Mouse (Mus musculus) spleen, embryonic (tissue): ENCODE results near the gene 1190005I06Rik.

ENCODE experiments used
- CTCF ChIA-PET: fragments of 350-600 bp; sonication (Branson Sonifier 250); formaldehyde crosslinking; loops from one replicate; lab custom pipeline; 2022; lab: Charles Lee

Gene 1190005I06Rik

DNA sequence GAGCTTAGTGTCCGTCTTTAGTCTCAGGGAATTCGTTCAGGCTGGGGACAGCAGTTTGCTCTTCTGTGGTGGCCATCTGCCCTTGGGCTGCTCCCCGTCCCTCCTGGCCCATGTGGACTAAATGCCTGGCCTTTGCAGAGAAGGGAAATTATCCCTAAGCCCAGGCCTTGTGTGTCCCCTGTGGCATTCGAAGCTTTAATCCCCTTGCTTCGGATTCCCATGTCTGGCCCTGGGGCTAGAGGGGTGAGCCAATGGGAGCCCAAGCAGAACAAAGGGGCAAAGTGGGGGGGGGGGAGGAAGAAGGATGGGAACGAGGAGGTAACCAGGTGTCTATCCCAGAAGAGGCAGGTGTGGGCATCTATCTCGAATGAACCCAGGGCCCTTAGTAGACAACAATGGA is at the start of gene 1190005I06Rik:
Gene 1190005I06Rik, minus strand, starts transcription at position 101 of the 400 bp plus-strand sequence.
- CTCF ChIA-PET: interaction anchor here (0.7 kb wide), 1 partner anchor 20 kb away, joined by 11 read pairs; the partner anchor contains the start of gene Gm27021

DNA sequence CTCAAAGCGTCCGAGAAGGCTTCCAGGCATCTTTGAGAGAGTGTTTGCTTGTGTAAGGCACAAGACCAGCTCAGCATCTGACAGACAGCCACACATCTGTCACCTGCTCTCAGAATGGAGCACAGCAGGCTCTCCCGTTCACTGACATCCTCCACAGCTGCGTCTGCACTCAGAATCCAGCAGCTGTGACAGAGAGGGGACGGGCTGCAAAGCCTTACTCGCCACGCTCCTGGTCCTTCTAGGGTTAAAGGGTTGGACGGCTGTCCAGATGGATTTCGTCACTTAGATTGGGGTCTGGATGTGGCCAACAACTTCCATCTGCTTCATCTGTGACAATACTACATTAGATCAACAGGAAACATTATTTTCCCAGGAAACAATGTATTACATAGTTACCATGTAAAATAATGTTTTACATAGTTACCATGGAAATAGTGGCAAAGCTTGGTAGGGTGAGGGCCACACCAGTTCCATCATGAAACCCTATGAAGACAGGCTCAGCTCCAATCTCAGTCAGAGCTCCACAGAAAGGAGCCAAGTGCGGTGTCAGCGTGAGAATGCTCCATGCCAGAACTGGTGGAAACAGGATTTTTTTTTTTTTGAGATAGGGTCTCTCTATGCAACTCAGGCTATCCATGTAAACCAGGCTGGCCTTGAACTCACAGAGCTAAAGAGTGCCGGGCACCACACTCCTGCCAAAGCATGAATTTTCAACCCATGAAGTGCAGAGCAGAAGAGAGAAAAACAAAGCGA is 49.1 kb upstream of the 1190005I06Rik start:
- CTCF ChIA-PET: interaction anchor here (0.9 to 1.6 kb wide), 4 partner anchors 12 to 99 kb away, joined by 3 to 7 read pairs (median 4); no protein-coding TSS in a partner anchor

DNA sequence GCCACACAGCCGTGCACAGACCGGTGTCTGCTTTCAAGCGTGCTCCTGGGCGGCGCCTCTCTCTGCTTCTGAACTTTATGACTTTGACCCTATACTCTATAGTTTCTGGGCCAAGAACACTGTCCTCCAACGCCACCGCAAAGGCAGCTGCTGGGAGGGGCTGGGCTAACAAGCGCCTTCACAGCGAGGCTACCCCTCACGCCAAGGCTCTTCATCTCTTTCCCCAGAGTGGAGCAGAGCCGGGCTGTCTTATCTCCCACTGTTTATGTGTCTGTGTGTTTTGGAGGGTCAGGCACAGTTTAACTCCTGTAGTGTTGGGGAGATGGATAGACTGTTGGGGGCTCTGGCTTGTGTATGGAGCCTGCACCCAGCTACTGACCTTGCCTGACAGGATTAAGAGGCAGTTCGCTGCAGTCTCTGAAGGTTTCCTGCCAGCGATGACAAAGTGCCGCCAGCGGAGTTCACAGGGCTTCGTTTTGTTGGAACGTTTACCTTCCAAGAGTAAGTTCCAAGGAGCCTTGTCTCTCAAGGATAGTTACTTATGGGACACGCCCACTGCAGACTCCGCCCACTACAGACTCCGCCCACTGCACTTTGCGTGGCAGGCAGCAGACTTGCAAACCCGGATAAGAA is 46.5 kb upstream of the 1190005I06Rik start:
- CTCF ChIA-PET: interaction anchor here (0.6 kb wide), 1 partner anchor 352 kb away, joined by 5 read pairs; no protein-coding TSS in a partner anchor

DNA sequence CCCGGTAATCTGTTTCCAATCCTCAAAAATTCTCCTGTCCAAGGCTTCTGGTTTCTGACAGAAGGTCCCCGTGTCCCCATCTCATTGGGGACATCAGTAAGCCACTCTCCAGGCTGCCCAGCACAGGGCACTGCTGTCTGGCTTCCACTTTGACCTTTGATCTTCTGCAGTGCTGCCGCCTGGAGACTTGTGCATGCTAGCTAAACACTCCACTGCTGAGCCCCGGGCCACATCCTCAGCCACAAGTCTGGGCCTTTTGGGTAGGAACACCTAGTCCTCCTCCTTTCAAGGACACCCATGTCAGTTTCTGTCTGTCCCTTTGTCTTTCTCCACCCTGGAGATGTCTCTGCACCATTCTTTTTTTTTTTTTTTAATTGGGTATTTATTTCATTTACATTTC is 45.5 kb upstream of the 1190005I06Rik start:
- CTCF ChIA-PET: interaction anchor here (0.7 kb wide), 1 partner anchor 9 kb away, joined by 3 read pairs; no protein-coding TSS in a partner anchor

DNA sequence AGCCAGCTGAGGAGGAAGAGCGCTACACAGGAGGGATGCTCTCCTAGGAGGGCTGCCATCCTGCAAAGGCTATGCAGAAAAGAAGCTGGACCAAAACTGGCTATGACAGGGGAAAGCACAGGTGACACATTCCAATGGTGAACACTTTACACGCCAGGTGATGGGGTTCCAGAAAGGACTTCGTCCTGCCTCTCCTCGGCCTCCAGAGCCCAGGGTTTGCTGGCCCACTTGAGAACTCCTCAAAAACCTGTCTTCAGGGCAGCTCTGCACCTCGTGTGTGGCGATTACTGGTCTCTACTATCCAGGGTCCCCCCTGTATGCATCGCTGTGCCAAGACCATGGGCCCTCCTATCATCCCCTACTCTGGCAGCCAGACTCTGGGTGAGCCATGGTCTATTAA is 41.1 kb upstream of the 1190005I06Rik start:
- CTCF ChIA-PET: interaction anchor here (1.1 kb wide), 1 partner anchor 131 kb away, joined by 3 read pairs; no protein-coding TSS in a partner anchor

DNA sequence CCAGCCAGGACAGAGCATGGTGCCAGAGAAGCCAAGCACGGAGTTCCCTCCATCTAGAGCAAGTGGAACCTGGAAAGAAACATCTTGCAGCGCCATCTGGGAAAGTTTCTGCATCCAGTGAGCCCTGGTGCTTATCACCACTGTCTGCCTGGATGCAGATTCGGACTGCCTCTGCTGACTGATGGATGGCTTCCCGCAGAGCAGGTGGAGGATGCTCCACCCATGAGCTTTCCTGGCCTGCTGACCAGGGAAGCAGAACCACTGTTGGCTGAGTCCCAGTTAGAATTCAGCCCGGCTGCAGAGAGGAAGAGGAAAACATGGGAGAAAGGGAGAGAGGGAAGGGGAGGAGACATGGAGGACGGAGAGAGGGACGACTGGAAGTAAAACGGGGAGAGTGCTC is 40.4 kb upstream of the 1190005I06Rik start:
- CTCF ChIA-PET: no interaction called here

DNA sequence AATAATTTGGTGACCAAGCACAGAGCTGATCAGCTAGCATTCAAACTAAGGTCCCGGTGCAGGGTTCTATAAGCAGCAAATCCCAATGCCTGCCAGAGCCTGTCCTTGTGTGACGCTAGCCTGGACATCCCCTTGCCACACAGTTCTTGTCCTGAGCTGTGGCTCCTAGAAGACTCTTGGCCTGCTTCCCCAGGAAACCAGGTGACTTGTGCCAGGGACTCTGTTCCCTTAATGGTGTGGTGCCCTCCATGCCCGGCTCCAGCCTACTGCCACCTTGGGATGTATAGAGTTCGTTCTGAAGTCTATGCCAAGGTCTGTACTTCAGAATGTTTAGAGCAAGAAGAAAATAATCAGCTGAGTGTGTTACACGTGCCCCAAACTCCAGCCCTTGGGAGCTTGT is 39.1 kb upstream of the 1190005I06Rik start:
- CTCF ChIA-PET: interaction anchor here (0.6 to 1.1 kb wide), 4 partner anchors 12 to 110 kb away, joined by 3 to 7 read pairs (median 4); no protein-coding TSS in a partner anchor

DNA sequence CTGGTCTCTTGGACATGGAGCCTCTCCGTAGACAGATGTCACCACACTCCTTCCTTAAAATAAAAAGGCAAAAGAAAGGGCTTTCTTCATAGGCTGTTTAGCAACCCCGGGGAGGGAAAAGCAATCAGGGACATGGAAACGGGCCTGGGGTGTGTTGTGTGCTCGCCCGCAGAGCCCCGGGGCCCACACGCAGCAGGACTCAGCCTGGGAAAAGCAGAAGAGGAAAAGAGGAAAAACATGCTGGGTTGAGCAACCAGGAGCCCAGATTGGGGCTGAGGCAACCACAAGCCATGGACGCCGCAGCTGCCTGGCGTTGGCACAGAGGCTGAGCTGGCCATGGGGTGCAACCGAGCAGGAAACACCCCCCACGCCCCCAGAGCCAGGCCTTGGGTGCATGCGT is 38.6 kb upstream of the 1190005I06Rik start:
- CTCF ChIA-PET: interaction anchor here (1.0 to 1.8 kb wide), 3 partner anchors 12 to 110 kb away, joined by 3 to 7 read pairs (median 4); no protein-coding TSS in a partner anchor

DNA sequence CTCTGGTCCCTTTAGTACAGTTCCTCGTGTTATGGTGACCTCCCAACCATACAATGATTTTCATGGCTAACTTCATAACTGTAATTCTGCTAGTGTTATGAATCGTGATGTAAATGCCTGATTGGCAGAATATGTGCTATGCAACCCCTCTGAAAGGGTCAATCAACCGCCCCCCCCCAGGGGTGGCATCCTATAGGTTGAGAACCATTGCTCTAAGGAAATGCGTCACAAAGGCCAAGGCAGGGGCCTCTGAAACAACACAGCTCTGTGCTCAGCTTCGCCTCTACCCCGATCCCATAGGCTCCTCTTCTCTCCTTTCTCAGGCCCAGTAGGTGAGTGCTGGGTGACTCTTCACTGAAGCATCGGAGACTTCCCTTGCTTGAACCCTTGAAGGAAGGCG is 38.2 kb upstream of the 1190005I06Rik start:
- CTCF ChIA-PET: interaction anchor here (0.5 to 1.8 kb wide), 2 partner anchors 86 to 111 kb away, joined by 4 read pairs; no protein-coding TSS in a partner anchor

DNA sequence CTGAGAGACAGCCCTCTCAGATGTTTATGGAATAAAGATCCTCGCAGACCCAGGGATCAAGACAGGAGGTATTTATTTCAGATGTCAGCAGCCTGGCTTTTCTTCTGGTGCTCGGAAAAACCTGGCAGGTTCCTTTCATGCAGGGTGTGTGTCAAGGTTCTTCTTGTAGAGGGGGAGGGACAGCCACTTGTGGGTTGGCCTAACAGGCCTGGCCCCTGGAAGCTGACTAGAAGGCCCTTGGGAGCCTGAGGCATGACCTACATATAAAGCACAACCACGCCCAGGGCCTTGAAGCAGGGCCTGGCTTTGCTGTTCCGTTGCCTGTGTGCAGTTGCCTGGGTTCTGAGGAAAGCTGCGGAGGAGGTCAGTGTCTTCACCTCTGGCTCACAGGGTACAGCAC is 37.7 kb upstream of the 1190005I06Rik start:
- CTCF ChIA-PET: interaction anchor here (0.5 to 1.8 kb wide), 2 partner anchors 85 to 111 kb away, joined by 4 read pairs; no protein-coding TSS in a partner anchor

DNA sequence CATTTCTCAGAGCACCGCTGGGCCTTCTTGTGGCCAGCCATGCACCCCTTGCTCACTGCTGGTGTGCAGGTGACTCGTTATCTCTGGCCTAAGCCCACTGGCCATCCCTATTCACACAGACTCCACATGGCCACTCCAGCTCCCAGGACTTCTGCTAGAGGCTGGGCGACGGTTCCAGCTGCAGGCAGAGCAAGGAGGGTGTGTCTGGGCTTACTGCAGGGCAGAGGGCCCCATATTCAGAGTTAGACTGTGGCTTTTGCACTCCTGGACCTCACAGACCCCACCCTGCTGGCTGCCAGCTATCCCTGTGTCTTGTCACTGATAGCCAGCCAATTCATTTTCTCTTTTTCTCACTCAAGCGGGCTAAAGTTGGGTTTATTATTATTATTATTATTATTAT is 36.6 kb upstream of the 1190005I06Rik start:
- CTCF ChIA-PET: interaction anchor here (0.6 to 1.6 kb wide), 5 partner anchors 9 to 730 kb away, joined by 3 to 7 read pairs (median 4); no protein-coding TSS in a partner anchor

DNA sequence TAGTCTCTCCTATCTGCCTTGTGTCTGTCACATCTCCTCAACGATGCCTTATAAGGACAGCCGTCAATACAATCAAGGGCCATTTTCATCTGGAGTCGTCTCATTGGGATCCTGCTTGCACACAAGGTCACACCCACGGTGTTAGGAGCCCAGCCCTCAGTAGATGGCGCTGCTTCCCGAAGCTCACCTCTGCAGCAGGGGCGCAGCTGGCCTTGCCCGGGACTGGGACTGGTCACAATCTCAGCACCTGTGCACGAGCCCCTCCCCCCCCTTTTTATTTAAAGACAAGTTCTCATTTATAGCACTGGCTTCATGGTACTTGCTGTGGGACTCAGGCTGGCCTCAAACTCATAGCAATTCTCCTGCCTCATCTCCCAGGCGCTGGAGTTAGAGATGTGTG is 36.2 kb upstream of the 1190005I06Rik start:
- CTCF ChIA-PET: interaction anchor here (0.8 to 1.6 kb wide), 4 partner anchors 64 to 730 kb away, joined by 3 to 7 read pairs (median 4); no protein-coding TSS in a partner anchor

DNA sequence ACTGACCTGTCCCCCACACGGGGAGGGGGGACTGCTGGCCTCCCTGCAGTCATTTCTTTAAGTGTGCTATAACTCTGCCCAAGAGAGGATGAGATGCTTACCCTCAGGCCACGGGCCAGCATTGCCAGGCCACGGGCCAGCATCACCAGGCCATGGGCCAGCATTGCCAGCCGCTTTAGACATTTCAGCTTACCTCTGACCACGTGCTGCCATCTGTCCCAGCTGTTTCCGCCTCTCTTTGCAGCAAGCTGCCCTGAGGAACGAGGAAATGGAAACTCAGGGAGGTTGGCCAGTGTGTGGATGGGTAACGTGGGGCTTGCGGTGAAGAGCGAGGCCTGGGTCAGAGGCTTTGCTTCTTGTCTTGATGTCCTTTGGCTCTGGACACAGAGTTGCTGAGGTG is 33.7 kb upstream of the 1190005I06Rik start:
- CTCF ChIA-PET: interaction anchor here (0.8 to 3.4 kb wide), 4 partner anchors 113 to 127 kb away, joined by 4 to 17 read pairs (median 6); no protein-coding TSS in a partner anchor

DNA sequence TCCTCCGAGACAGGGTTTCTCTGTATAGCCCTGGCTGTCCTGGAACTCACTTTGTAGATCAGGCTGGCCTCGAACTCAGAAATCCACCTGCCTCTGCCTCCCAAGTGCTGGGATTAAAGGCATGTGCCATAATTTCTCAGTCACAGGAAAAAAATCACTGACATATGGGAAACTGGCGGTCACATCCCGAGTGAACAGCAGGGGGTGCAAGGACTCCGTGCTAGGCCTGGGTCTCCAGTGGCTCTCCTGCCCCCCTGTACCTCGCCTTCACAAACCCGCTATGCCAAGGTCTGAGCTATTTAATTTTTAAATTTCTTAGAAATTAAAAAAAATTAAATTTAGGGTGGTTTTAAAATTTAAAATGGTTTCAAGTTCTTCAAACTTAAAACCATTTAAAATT is 33.0 kb upstream of the 1190005I06Rik start:
- CTCF ChIA-PET: interaction anchor here (0.5 to 3.4 kb wide), 12 partner anchors 16 to 203 kb away, joined by 3 to 17 read pairs (median 4); no protein-coding TSS in a partner anchor

DNA sequence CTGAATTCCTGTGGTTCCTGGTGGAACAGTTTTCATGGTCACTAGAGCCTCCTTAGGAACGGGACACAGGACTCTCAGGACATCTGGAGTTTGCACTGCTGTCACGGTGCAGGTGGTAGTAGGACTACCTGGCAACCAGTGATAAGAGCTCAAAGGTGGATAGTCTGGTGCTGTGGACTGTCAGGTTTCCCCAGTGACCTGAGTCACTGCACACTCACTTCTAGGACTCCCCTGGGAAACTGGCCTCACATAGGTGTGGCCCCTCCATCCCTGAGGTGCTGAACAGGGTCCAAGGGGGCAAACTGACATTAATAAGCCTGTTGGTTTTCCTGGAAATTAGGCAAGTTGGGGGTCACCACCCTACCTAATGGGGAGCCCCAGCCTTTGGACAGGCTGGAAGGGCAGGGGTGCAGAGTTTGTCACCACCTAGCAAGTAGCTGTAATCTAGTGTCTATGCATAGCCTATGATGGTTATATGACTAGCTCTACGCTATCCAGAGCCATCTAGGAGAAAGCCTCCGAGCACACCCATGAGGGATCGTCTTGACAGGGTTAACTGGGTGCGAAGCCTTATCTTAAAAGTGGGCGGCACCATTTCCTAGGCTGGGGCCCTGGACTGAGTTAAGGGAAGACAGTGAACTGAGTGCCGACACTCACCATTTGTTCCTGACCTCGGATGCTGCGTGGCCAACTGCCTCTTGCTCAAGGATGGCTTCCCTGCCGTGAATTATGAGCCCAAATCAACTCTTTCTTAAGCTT is 32.4 kb upstream of the 1190005I06Rik start:
- CTCF ChIA-PET: interaction anchor here (0.5 to 3.4 kb wide), 13 partner anchors 16 to 1168 kb away, joined by 3 to 17 read pairs (median 4); no protein-coding TSS in a partner anchor

DNA sequence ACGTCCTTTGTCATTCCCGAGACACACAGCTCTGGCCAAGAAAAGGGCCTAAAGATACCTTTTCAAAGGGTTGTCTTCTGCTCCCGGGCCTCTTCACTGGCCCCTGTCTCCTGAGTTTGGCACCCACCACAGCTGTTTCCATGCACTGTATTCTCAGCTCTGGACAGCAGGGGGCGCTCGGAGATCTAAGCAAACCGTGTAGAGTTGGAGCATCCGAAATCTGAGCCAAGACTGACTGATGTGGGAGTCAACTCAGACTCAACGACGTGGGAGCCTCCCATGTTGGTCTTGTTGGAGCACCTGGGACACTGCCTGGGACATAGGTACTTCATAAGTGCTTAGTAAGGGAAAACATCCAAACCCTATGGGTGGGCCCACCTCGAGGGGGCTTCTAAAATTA is 31.0 kb upstream of the 1190005I06Rik start:
- CTCF ChIA-PET: interaction anchor here (0.6 to 3.4 kb wide), 3 partner anchors 40 to 129 kb away, joined by 6 to 17 read pairs (median 9); no protein-coding TSS in a partner anchor

DNA sequence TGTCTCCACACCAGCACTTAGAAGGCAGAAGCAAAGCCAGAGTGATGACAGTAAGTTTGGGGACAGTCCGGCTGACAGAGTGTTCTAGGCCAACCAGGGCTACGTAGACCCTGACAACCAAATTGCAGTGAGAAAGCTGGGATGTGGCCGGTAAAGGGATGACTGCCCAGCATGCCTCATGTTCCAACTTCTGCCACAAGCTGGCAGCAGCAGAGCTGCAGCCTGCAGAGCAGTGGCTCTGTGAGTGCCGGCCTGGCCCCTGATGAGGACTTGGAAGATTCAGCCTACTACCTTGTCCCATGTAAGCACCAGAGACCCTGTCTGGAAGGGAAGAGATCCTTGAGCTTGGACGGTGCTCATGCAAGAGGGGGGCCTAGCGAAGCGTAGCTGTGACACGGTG is 28.3 kb upstream of the 1190005I06Rik start:
- CTCF ChIA-PET: no interaction called here

DNA sequence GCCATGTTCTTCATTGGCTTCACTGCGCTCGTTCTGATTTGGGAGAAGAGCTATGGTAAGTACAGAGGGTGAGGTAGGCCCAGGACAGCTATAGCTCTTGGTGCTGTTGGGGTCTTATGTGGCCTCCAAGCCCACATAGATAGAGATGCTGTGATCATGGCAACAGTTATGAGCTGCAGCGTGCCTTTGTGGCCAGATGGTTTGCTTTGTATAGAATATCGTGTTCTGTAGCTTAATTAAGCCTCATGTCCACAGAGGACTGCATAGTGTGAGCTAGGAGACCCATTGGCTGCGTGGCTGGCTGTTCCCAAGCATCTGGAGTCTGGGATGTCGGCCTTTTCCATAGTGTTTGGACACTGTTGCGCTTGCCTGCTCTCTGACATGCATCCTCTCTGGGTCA is 25.9 kb upstream of the 1190005I06Rik start:
- CTCF ChIA-PET: no interaction called here

DNA sequence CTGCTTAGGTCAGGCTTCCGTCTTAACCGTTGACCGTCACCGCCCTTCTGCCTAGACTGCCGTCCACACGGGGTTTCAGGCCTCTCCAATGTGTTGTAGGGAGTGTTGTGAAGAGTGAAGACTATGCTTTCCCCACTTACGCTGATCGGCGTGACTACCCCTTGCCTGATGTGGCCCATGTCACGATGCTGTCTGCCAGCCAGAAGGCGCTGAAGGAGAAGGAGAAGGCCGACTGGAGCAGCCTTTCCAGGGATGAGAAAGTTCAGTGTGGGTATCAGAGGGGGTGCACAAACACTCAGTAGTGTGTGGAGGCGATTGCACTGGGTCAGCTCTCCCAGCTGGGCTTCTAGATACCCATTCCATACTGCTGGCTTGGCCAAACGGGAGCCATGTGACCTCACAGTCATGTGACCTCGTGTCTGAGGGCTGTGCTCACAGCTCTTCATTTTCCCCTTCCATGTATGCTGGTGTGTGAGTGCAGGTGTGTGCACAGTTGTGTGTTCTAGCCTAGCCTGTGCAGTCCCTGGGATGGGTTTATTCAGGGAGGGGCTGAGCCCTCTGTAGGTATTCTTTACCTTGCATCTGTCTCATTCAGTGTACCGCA is 25.3 kb upstream of the 1190005I06Rik start:
- CTCF ChIA-PET: no interaction called here

DNA sequence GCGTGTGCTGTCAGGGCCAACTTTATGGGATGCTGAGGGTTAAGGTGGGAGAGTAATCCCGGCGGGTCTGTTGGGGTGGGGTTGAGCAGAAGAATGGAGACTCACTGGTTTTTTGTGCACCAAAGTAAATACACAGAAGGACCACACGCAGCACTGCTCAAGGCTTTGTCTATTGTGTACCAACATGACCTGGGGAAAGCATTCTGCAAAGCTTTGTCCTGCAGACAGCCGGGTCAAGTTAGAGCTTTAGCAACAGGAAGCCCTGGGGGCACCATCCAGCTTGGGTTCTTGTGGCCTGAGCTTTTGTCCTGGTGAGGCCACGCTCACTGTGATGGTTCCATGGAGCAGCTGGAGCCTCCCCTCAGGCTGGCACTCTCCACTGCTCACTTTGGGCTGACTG is 24.3 kb upstream of the 1190005I06Rik start:
- CTCF ChIA-PET: interaction anchor here (0.6 kb wide), 1 partner anchor 117 kb away, joined by 6 read pairs; no protein-coding TSS in a partner anchor
